Mouse (Mus musculus): ENCODE measurements around the gene Ttbk1. TPM values are rescaled to one million over a fixed set of nuclear protein-coding genes. Genes with fewer than 3 reads are reported as not detected.

Gene Ttbk1
- total RNA-seq, 2 experiments from 2014 or later = 0.20 to 0.34 TPM

DNA sequence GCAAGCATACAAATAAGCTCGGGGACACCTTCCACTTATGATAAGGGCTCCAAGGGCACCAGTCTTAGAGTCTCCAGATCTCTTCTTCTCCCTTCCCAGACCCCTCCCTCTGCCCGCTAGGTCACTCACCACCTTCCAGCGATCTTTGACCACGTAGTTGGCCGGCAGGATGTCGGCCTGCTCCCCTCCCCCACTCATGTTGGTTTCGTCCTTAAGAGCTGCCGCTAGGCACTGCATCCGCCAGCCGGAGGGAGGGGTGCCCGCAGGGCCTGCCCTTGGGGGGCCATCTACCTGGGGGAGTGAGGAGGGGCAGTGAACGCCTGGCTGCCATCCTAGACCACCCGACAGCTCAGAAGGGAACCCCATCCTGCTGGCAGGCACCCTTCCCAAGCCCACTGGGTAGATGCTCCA, 3.4 kb downstream of the Ttbk1 start:
- DNase-seq (ENCODE audit: low spot score) = no peak
- intact Hi-C loops (cut with DNase I) = no loop called here

DNA sequence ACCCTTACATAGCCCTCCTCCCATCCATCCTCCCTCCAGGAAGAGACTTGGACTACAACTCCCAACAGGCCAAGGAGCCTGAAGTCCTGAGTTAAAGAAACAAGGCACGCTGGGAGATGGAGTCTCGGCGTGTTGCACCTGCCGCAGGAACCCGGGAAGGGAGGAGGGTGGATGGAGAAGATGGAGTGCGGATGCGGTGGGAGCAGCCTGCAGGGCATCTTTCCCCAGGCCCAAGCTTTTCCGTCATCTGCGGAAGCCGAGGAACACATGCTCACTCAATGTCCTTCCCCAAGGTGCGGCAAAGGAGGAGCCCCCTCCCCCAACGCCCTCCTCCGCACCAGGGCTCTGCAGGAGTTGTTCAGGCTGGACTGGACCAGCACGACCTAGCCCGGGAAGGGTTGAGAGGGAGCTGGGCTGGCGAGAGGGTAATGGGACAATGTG, 3.9 kb downstream of the Ttbk1 start:
- intact Hi-C loops (cut with DNase I) = no loop called here
- DNase-seq (ENCODE audit: low spot score) = no peak

DNA sequence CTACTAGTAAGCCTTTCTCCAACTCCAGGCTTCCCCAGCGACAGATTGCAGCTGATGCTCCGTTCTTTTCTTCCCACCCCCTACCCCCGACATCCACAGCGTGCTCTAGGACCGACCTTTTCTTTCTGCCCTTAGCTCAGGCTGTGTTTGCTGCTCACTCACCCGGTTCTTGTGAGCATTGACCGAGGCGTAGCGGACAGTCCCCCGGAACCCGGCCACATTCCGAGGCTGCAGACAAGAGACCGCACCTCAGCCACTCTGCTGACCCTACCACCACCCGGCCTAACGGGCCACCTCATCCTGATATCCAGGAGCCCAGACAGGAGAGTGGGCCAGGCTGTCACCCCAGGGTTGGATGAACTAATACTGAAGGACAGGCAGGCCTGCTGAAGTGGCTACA, 10.2 kb downstream of the Ttbk1 start:
- intact Hi-C loops (cut with DNase I) = no loop called here
- no peak for DNase-seq (ENCODE audit: low spot score)

DNA sequence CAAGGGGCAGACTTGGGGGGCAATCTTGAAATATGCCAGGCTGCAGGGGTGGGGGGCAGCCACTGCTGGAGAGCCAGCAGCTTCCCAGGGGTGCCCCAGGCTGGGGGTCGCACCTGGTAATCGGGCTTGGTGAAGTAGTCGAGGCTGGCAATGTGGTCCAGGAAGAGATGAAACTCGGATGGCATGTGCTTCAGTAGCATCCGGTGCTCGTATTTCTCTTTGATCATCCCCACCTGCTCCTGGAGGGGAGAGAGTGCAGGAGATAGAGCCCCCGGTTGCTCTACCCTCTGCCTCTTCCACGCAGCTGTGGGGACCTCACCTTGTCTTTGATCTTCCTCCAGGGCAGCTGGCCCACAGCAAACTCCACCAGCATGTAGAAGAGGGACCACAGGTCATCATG, 10.9 kb downstream of the Ttbk1 start:
- intact Hi-C loops (cut with DNase I) = no loop called here
- DNase-seq (ENCODE audit: low spot score) = no peak

DNA sequence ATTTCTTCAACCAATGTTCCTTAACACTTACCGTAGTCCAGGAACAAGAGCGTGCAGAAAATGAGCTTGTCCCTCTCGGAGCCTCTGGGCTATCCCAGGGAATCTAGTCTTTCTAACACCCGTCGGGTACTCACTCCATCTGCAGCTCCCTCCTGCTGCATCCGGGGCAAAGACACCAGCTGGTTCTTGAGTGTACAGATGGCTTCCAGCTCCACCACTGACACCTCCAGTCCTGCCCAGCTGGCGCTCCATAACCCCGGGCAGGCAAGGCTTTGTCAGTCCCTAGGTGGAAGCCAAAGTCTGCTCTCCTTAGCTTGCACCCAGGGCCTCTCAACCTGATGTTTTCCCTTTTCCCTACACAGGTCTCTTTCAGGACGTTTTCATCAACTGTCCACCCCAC, 19.6 kb downstream of the Ttbk1 start:
- no peak for DNase-seq (ENCODE audit: low spot score)
- intact Hi-C loops (cut with DNase I) = no loop called here

DNA sequence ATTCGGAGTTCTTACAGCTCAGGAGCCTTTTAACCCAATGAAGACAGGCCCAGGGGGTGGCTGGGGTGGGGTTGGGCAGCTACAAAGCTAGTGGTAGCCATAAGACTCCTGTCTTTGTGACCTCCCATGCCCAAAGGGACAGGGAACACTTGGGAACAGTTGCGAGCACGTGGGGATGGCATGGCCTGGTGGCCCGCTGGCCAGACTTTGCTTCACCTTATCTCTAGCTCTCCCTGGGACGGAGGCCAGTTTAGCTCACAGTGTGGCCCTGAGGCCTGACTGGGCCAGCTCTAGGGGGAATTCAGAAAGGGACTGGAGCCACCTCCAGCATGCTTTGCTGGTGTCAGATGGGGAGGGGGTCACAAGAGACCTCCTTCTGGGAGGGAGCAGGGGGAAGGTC, 25.2 kb downstream of the Ttbk1 start:
- peak; percentile 12 for DNase-seq (ENCODE audit: low spot score)
- intact Hi-C loops (cut with DNase I) = no loop called here

DNA sequence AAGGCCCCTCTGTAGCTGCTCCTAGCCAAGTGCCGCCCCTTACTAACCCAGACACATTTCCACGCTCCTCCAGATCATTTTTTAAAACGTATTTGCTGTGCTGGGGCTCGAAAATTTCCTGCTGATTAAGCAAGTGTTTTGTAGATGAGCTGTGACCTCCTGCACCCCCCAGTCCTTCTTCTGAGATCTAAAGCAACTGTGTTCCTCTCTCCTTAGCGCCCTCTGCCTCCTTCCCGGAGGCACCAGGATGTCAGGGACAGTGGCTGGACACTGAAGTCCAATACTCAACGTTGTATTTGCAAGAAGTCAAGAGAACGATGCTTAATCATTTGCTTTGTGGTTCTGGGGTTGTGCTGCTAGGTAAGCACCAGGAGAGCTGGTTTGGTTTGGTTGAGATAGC, 26.1 kb downstream of the Ttbk1 start:
- intact Hi-C loops (cut with DNase I) = no loop called here
- DNase-seq (ENCODE audit: low spot score) = no peak

DNA sequence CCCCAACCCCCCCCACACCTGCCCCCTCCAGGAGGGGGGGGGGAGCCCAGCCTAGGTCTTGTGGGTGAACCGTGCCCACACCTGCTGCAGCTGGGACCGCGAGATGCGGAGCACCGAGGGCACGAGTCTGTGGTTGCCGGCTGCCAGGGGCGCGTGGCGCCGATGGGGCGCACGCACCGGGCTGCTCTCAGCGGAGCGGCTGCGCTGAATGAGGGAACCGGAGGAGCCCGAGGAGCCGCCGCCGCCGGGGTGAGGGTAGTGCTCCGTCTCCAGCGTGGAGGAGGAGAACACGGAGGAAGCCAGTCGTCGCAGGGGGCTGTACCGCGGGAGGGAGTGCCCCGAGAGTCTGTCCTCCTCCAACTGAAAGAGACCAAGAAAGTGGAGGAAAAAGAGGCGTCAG, 26.8 kb downstream of the Ttbk1 start:
- no peak for DNase-seq (ENCODE audit: low spot score)
- intact Hi-C loops (cut with DNase I) = no loop called here

DNA sequence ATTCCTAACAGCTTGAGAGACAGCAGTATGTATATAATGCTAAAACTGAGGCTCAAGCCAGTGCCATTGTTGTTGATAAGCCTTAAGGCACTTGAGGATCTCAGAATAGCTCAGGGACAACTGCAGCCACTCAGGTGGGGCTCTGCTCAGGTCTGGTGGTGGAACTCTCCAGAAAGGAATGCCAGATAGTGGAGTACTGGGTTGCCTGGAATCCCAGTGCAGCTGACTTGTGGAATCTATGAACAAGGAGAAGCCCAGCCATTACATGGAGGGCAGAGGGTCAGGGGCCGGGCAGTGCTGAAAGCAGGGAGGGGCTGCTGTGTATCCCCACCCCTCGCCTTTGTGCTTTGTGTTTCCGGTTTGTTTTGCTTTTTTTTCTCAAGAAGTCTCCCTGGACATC, 29.0 kb downstream of the Ttbk1 start:
- DNase-seq (ENCODE audit: low spot score) = no peak
- intact Hi-C loops (cut with DNase I) = no loop called here

DNA sequence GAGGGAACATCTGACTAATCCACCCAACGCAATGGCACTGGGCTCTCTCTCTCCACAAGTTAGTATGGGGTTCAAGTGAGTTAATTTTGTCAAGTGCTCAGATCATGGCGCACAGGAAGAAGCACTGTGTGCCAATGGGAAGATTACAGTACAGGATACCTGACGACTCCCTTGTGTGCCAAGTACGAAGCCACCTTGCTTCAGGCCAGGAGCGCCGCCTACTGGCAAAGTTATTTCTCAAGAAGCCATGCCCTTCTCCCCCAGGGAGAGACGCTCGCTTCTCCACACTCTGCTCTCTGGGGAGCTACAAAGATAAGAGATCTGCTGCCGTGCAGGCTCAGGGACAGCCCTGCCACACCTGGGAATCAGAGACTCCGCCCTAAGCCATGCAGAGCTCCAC, 29.7 kb downstream of the Ttbk1 start:
- intact Hi-C loops (cut with DNase I) = no loop called here
- no peak for DNase-seq (ENCODE audit: low spot score)

DNA sequence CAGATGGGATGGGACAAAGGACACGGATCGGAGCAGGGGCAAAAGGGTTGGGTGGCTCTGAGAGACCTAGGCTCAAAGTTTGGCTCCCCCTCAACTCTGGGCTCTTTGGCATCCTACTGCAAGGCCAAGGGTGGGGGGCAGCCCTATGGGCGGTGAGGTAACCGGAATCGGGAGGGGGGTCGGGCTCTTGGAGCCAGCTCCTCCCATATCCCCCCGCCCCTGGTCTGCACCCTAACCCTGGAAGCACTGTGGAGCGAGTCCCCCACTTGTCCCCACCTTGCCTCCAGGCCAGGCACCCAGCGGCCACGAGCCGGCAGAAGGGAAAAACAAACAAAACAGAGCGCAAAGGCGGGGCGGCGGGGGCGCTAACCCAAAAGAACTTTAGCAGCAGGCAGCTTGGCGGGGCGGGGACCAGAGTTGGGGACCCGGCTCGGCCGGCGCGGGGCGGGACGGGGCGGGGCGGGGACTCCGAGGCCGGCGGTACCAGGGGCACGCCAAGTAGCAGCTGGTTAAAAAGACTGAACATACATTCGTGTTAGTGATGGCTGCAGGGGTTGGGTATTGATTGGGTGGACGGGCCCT, 32.3 kb downstream of the Ttbk1 start:
- no peak for DNase-seq (ENCODE audit: low spot score)
- intact Hi-C loops (cut with DNase I) = no loop called here

DNA sequence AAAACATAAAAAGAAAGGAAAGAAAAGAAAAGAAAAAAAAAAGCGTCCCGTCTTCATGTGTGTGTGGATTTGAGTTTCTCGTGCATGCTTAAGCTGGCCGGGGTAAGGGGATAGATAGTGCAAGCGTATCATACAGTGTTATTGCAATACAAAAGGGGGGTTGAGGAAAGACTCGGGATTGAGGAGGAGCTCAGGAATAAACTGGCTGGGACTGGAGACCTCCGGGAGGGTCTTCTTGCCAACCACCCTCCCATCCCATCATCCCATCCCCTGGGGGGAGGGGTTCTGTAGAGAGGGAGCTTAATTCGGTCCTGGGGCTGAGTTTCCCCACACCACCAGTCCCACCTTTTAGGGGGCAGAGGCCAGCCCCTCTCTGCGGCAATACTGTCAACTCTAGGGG, 32.9 kb downstream of the Ttbk1 start:
- DNase-seq (ENCODE audit: low spot score) = no peak
- intact Hi-C loops (cut with DNase I) = no loop called here

DNA sequence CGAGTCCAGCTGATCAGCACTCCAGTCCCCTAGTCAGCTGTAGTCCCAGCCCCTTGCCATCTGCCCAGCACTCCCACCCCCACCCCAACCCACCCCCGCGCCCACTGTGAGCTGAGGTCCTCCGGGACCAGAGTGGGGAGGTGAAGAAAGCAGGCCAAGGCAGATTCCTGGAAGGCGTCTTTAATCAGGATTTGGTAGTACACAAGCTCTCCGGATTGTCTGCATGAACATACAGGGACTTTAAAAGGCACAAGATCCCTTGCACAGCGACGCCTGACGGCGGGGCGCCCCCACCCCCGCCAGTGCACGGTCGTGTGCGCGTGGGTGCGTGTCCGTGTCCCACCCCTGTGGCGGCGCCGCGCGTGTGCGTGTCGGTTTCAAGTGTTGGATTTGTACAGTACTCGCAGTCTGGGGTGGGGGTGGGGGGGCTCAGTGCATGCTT, 33.5 kb downstream of the Ttbk1 start:
- intact Hi-C loops (cut with DNase I) = no loop called here
- DNase-seq (ENCODE audit: low spot score) = no peak

DNA sequence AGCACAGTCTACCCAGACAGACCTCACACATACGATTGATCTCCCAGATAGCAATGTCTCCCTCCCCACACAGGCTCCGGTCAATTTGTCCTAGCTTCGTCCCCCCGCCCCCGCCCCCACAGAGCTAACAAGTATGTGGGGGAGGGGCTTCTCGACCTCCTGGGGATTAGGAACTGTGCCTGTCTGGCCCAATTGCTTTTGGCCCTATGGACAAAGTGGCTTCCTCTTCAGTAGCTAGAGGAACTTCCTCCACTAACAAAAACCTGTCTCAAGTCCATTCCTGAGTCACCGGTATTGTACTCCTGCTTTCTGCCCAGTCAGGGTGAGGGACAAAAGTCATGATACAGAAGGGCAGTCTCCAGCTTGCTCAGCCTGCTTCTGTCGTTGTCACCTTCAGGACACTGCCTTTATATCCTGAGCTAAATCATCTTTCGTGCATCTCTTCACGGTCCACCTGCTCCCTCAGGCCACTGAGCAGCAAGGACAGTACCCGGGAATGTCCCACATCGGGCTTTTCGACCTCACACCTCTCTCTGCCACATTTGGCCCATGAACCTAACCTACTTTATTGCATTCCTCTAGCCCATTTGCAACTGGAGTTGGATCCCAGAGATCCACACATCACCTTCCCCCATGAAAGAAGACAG, 34.0 kb downstream of the Ttbk1 start:
- intact Hi-C loops (cut with DNase I) = no loop called here
- DNase-seq (ENCODE audit: low spot score) = no peak

DNA sequence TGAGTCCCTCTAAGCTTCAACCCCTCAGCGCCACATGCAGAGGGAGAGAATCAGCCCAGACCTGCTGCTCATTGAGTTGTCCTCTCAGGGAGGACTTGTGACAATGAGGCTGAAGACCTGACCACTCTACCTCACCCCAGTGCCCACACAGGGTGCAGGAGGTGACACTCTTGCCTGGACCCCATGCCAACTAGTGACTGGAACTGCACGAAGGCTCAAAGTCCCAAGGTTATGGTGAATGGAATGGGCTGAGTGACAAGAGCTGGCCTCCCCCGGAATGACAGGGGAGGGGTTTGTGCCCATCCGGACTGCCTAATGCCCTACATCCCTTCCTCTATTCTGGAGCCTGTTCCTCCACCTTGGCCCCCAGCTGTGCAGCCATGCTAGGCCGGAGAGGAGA, 34.8 kb downstream of the Ttbk1 start:
- no peak for DNase-seq (ENCODE audit: low spot score)
- intact Hi-C loops (cut with DNase I) = no loop called here

DNA sequence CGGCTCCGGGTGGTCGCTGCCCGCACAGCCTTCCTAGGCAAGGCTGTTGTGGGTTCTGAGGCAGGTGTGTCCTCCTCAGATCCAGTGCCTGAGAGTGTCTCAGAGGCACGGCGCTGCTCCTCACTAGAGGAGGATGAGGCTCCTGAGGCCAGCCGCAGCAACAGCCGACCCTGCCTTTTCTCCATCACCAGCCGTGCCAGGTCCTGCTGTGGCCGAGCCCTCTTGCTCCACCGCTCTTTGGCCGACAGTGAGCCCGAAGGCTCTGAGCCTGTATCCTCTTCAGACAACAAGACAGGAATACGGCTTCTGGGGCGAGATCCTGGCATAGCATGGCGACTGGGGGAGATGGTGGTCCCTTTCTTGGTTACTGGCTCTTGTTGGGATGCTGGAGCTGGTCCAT, 41.2 kb downstream of the Ttbk1 start:
- intact Hi-C loops (cut with DNase I) = no loop called here
- DNase-seq (ENCODE audit: low spot score) = no peak

DNA sequence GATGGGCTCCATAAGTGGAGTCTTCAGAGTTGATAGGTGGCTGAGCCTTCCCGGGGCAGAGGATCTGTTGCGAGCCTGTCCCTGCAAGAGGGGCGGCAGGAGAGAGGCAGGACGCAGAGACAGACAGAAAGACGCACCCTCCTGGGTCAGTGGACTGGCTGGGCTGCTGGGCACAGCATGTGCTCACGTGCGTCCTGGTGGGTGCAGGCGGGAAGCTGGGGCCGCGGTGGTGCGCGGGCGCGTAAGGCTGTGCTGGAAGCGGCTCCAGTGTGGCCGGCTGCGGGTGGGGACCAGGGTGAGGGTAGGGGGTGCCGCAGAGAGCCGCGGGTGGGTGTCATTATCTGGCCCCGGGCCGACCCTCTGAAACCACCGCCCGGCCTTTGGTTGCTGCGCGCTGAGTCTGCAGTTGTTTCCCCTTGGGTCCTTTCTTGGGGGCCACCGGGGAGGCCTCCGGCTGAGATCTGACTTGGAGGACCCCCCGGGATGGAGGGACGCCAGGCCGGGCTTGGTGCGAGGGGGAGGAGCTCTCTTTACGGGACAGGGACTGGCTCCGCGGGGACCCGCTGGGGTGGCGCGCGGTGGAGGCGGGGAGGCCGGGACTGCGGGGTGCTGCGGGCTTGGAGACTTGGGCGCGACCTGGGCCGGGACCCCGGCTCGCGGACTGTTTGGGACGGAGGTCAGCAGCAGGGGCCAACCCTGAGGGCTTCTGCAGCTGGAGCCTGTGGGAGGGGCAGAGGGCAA, 42.5 kb downstream of the Ttbk1 start:
- no peak for DNase-seq (ENCODE audit: low spot score)
- intact Hi-C loops (cut with DNase I) = no loop called here

DNA sequence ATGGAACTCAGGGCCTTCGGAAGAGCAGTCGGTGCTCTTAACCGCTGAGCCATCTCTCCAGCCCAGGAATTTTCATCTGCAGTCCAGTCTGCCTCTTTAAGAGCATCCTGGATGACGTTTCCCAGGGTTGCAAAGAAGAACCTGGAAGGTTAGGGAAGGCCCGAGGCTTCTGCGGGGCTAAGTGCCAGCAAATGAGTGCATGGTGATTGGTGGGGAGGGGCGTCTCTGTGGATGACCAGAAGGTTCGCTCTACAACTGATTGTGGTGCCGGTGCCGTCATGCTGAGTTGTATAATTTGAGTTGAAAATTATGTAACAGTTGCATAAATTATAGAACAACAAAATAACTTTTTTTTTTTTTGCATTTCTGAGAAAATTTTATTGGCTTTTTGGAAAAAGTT, 48.3 kb downstream of the Ttbk1 start:
- intact Hi-C loops (cut with DNase I) = no loop called here
- no peak for DNase-seq (ENCODE audit: low spot score)

DNA sequence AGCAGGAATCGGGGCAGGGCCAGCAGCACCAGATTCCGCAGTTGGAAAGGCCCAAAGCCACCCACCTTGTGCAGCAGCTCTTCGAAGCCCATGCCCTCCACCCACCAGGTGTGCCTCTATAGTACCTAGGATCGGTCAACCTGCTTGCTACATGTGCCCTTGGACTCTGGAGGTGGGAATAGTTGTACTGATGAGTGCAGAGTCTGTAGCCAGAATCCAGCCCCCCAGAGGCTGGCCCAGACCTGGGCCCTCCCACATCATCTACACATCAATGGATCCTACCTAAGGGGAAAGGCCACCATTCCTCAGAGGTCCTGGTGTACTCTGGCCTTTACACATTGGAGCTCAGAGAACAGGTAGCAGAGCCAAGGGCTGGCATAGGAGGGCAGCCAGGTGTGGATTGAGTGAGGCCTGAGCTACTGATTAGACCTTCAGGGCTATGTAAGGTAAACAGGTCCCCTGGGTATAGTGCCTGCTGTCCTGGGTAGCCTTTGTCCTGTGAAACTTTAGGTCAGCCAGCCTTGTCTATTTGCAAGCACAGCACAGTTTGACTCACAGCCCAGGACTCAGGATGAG, 49.1 kb downstream of the Ttbk1 start, which contains the start of gene Slc22a7:
Gene Slc22a7 (minus strand): TSS at position 160 of the 576 bp plus-strand sequence.
- intact Hi-C loops (cut with DNase I) = no loop called here
- DNase-seq (ENCODE audit: low spot score) = no peak

DNA sequence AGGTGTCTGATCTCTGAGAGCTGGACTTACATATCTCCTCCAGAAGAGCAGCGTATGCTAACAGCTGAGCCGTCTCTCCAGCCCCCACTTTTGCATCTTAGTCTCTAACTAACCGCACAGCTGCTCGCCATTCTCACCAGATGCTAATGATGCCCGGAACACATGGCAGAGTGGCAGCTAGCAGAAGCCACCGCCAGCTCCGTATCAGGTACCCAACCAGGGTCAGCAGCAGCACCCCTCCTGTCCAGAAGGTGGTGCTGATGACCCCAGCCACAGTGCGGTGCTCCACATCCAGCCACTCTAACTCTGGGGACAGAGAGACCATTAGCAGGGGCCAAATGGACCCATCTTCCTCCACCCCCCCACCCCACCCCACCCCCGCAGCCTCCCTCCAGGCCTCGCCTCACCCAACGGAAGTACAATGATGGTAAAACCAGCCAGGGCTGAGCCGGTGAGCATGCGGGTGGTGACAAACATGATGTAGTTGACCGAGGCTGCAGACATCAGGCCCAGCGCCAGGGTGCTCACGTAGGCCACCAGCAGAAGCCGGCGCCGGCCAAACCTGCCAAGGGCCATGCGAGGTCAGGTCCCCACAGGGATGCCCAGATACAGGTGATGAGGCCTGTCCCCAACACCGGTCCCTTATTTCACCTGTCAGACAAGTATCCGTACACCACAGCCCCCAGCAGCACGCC, 50.7 kb downstream of the Ttbk1 start:
- DNase-seq (ENCODE audit: low spot score) = no peak
- intact Hi-C loops (cut with DNase I) = loop anchor here (1.0 kb wide), 1 partner anchor 74 kb away; no protein-coding TSS in a partner anchor
